Mouse (Mus musculus): ENCODE results near the gene Zfp444.
A peak's percentile ranks its signal among the peaks of the same experiment; 100 is the strongest.
"Not testable (repeated sequence)": the region's sequence is repeated elsewhere in the genome, so short reads cannot be mapped to it uniquely, and the experiment has no call there.

The Zfp444 gene

GRCm38 (mm10) chr7:6162172-6162571 is 9.9 kb upstream of the Zfp444 start:
- DNase-seq: no peak

- no peak for DNase-seq
These were observed 7.4 kb upstream of the Zfp444 start for GRCm38 (mm10) chr7:6164671-6165070.

- DNase-seq: no peak
These were observed 2.6 kb upstream of the Zfp444 start for GRCm38 (mm10) chr7:6169403-6169802.

- no peak for DNase-seq
These were observed 1.6 kb upstream of the Zfp444 start for GRCm38 (mm10) chr7:6170391-6170790.

- no peak for DNase-seq
These were observed 1.2 kb upstream of the Zfp444 start for GRCm38 (mm10) chr7:6170871-6171270.

- peak; percentile 33 for DNase-seq
These were observed 501 bp upstream of the Zfp444 start for GRCm38 (mm10) chr7:6171444-6172005.

GRCm38 (mm10) chr7:6172674-6173244 is 733 bp downstream of the Zfp444 start:
- DNase-seq: no peak

- no peak for DNase-seq
These were observed 1.8 kb downstream of the Zfp444 start for GRCm38 (mm10) chr7:6173872-6174271.

GRCm38 (mm10) chr7:6174365-6174987 is 2.5 kb downstream of the Zfp444 start:
- DNase-seq: not testable (repeated sequence)

GRCm38 (mm10) chr7:6179013-6179412 is 7.0 kb downstream of the Zfp444 start:
- DNase-seq: no peak

GRCm38 (mm10) chr7:6182882-6183281 is 10.9 kb downstream of the Zfp444 start:
- DNase-seq: no peak

GRCm38 (mm10) chr7:6183802-6184201 is 11.8 kb downstream of the Zfp444 start:
- no peak for DNase-seq

- no peak for DNase-seq
These were observed 12.5 kb downstream of the Zfp444 start for GRCm38 (mm10) chr7:6184521-6184920.

- no peak for DNase-seq
These were observed 13.4 kb downstream of the Zfp444 start for GRCm38 (mm10) chr7:6185391-6185790.

GRCm38 (mm10) chr7:6186176-6186575 is 14.2 kb downstream of the Zfp444 start:
- no peak for DNase-seq

GRCm38 (mm10) chr7:6186756-6187155 is 14.7 kb downstream of the Zfp444 start:
- DNase-seq: no peak

- no peak for DNase-seq
These were observed 17.5 kb downstream of the Zfp444 start for GRCm38 (mm10) chr7:6189542-6189941.

- DNase-seq: peak; percentile 71
These were observed 19.4 kb downstream of the Zfp444 start for GRCm38 (mm10) chr7:6191376-6191775.

- no peak for DNase-seq
These were observed 22.1 kb downstream of the Zfp444 start for GRCm38 (mm10) chr7:6194129-6194528.

- DNase-seq: no peak
These were observed 23.8 kb downstream of the Zfp444 start for GRCm38 (mm10) chr7:6195777-6196176.

- DNase-seq: no peak
These were observed 24.8 kb downstream of the Zfp444 start, which contains the start of gene Galp for GRCm38 (mm10) chr7:6196790-6197189. Galp (plus strand) TSS chr7:6197090.

- no peak for DNase-seq
These were observed 32.2 kb downstream of the Zfp444 start for GRCm38 (mm10) chr7:6204200-6204599.

- no peak for DNase-seq
These were observed 41.1 kb downstream of the Zfp444 start for GRCm38 (mm10) chr7:6213144-6213543.

- not testable (repeated sequence) for DNase-seq
These were observed 42.7 kb downstream of the Zfp444 start for GRCm38 (mm10) chr7:6214691-6215090.

GRCm38 (mm10) chr7:6220147-6220546 is 48.1 kb downstream of the Zfp444 start:
- DNase-seq: no peak
